ENCODE assay signal across 9 mouse cellular contexts in genomic region chr11:24078706-24079316, GRCm38 (mm10). TPM values are rescaled to one million over a fixed set of nuclear protein-coding genes. Genes with fewer than 3 reads are reported as not detected.
DNase-seq lines count a peak whose midpoint lies in the region; ATAC-seq and TF ChIP-seq lines count a peak whose summit lies in the region.
"Had no signal": no experiment of that assay in that cellular context is flagged by ENCODE, and none has a peak within 500 bp of the region (broad histone marks: within the 10 kb centered on the region; RNA-seq: fewer than 3 reads in every experiment).

No protein-coding gene starts in this region.

- no peaks in the 10 kb centered on the region for H3K36me3 ChIP-seq in forebrain, embryonic 13.5 days (ENCODE audit: poor library complexity, severe bottlenecking)
- H3K36me3 ChIP-seq in intestine, embryonic 16.5 days (ENCODE audit: control insufficient read depth, insufficient read depth, low read length), result no peaks in the 10 kb centered on the region
- H3K36me3 ChIP-seq in lung, postnatal 0 days (ENCODE audit: insufficient read depth, low read length), result no peaks in the 10 kb centered on the region

- H3K4me2 ChIP-seq in forebrain, embryonic 13.5 days, result peak overlapping the region; percentile 95
- H3K4me2 ChIP-seq in intestine, embryonic 16.5 days (ENCODE audit: low read depth, low read length), result peak overlapping the region; percentile 99
- H3K4me2 ChIP-seq in lung, postnatal 0 days (replicated peaks; ENCODE audit: low read depth, low read length), result peak overlapping the region; percentile 100

- H3K27me3 ChIP-seq in forebrain, embryonic 13.5 days, result no peaks in the 10 kb centered on the region
- no peaks in the 10 kb centered on the region; the same call in 1 of the 2 replicates for H3K27me3 ChIP-seq in intestine, embryonic 16.5 days (replicated peaks; ENCODE audit: control insufficient read depth, insufficient read depth, low read length)
- peaks cover 13% of the 10 kb centered on the region for H3K27me3 ChIP-seq in lung, postnatal 0 days (replicated peaks; ENCODE audit: insufficient read depth, low read length)

- H3K27ac ChIP-seq in forebrain, embryonic 13.5 days, result peak overlapping the region; percentile 100
- H3K27ac ChIP-seq in intestine, embryonic 16.5 days (ENCODE audit: low read length), result peak overlapping the region; percentile 92
- H3K27ac ChIP-seq in lung, postnatal 0 days (ENCODE audit: low read length), result no peak overlapping the region

- TF ChIP-seq EP300 in lung, postnatal 0 days (IDR thresholded peaks at IDR 0.05), result no peak

- H3K9ac ChIP-seq in forebrain, embryonic 13.5 days, result peak overlapping the region; percentile 96
- H3K9ac ChIP-seq in intestine, embryonic 16.5 days (ENCODE audit: low read depth, low read length), result peak overlapping the region; percentile 82
- peak overlapping the region; percentile 23; the same call in 1 of the 2 replicates for H3K9ac ChIP-seq in lung, postnatal 0 days (replicated peaks; ENCODE audit: low read depth)

- DNase-seq in gastrocnemius, postnatal 25 days, result peak; percentile 9
- DNase-seq in gastrocnemius, adult 8-10 months (ENCODE audit: low spot score in 2 of 2), result no peak
- peak; percentile 76 for DNase-seq in ZHBTc4 (ENCODE audit: low read depth, low spot score)
- DNase-seq in lung, postnatal 0 days (ENCODE audit: low spot score), result peak; percentile 58
- DNase-seq in spleen, adult 12 weeks (ENCODE audit: low spot score), result peak; percentile 38
- no peak for DNase-seq in layer of hippocampus, adult 18-20 months (ENCODE audit: low spot score in 2 of 2)

- WGBS in forebrain, embryonic 13.5 days, result under 1% methylated on average over 38 of the region's 38 CpGs
- under 1% methylated on average over 38 of the region's 38 CpGs for WGBS in intestine, embryonic 16.5 days
- WGBS in lung, postnatal 0 days, result under 1% methylated on average over 38 of the region's 38 CpGs

- H3K4me1 ChIP-seq in forebrain, embryonic 13.5 days, result peaks cover 30% of the 10 kb centered on the region
- peaks cover 27% of the 10 kb centered on the region for H3K4me1 ChIP-seq in intestine, embryonic 16.5 days (ENCODE audit: control insufficient read depth, insufficient read depth, low read length)
- peaks cover 3% of the 10 kb centered on the region; the same call in 1 of the 2 replicates for H3K4me1 ChIP-seq in lung, postnatal 0 days (ENCODE audit: insufficient read depth, low read depth, low read length)

- H3K4me3 ChIP-seq in forebrain, embryonic 13.5 days, result peak overlapping the region; percentile 65
- peak overlapping the region; percentile 70 for H3K4me3 ChIP-seq in intestine, embryonic 16.5 days (ENCODE audit: low read length)
- peak overlapping the region; percentile 66 for H3K4me3 ChIP-seq in lung, postnatal 0 days (ENCODE audit: low read depth, low read length)

- H3K9me3 ChIP-seq in forebrain, embryonic 13.5 days (replicated peaks), result no peaks in the 10 kb centered on the region
- no peaks in the 10 kb centered on the region for H3K9me3 ChIP-seq in intestine, embryonic 16.5 days (ENCODE audit: control insufficient read depth, low read length)
- H3K9me3 ChIP-seq in lung, postnatal 0 days (ENCODE audit: low read length), result no peaks in the 10 kb centered on the region

- no peak for ATAC-seq in forebrain, embryonic 13.5 days
- no peak for ATAC-seq in intestine, embryonic 16.5 days
- ATAC-seq in lung, postnatal 0 days, result no peak

- peak; percentile 7; the same call in 1 of the 2 replicates for TF ChIP-seq CTCF in lung, postnatal 0 days (IDR thresholded peaks at IDR 0.05)

RNA-seq across cellular contexts. Expression of gene Bcl11a, which starts 1.0 kb away (rescaled TPM):
- total RNA-seq in gastrocnemius, postnatal 25 days (2021), result under 1 TPM in 1 of 2 experiments, not detected in 1; 0.05 TPM
- total RNA-seq in gastrocnemius, adult 8-10 months (2022), result under 1 TPM in 2 of 4 experiments, not detected in 2; 0.07 to 0.17 TPM
- 159 and 161 TPM in 2 replicates for polyA plus RNA-seq in forebrain, embryonic 13.5 days (2015; fragmentation: Nextera tagmentation; extraction: Ambion mirVana)
- polyA plus RNA-seq in intestine, embryonic 16.5 days (2015; fragmentation: Nextera tagmentation; extraction: Ambion mirVana), result 13.1 and 14.8 TPM in 2 replicates
- polyA plus RNA-seq in lung, postnatal 0 days (2015; fragmentation: Nextera tagmentation; extraction: Ambion mirVana), result 2.4 and 2.6 TPM in 2 replicates
- 100 to 1,000 TPM in 1 of 2 experiments, 10 to 100 TPM in 1; 98.5 to 108 TPM for total RNA-seq in layer of hippocampus, adult 18-20 months (2021)

RNA-seq across cellular contexts. Expression of gene A830031A19Rik, which starts 4.0 kb away (rescaled TPM):
- total RNA-seq in gastrocnemius, postnatal 25 days (2021), result not detected
- not detected for total RNA-seq in gastrocnemius, adult 8-10 months (2022)
- not detected in 2 replicates for polyA plus RNA-seq in forebrain, embryonic 13.5 days (2015; fragmentation: Nextera tagmentation; extraction: Ambion mirVana)
- not detected in 2 replicates for polyA plus RNA-seq in intestine, embryonic 16.5 days (2015; fragmentation: Nextera tagmentation; extraction: Ambion mirVana)
- not detected in 2 replicates for polyA plus RNA-seq in lung, postnatal 0 days (2015; fragmentation: Nextera tagmentation; extraction: Ambion mirVana)
- total RNA-seq in layer of hippocampus, adult 18-20 months (2021), result 1 to 10 TPM; 1.0 to 1.5 TPM
- polyA plus RNA-seq: large intestine, adult 2 months had no signal

Comparison
In these comparisons a context has a peak if more than half of its experiments do, and no peak if none do; other contexts are left out.
1. DNase-seq: peak in gastrocnemius, postnatal 25 days (single experiment), ZHBTc4 (single experiment), lung, postnatal 0 days (single experiment) and spleen, adult 12 weeks (single experiment); none in gastrocnemius, adult 8-10 months (0 of 2) and layer of hippocampus, adult 18-20 months (0 of 2).
2. H3K9ac ChIP-seq: peak in every context shown above with its lines; median percentile 96 in forebrain, embryonic 13.5 days; 82 in intestine, embryonic 16.5 days; 23 in lung, postnatal 0 days.
3. RNA of gene Bcl11a, which starts 1.0 kb away (total RNA-seq): 98.5 to 108 TPM in layer of hippocampus, adult 18-20 months; 0.07 to 0.17 TPM in gastrocnemius, adult 8-10 months and 0.05 TPM in gastrocnemius, postnatal 25 days; every median in the first group is over 10 times any median in the second.
4. Peak in every context shown above with its lines, with median percentiles within 50 percentile points of each other: H3K4me2 ChIP-seq and H3K4me3 ChIP-seq.